In genomic region chr2:173659057-173659925, GRCm38 (mm10) we compare ENCODE assay signal across 8 mouse cellular contexts. TPM values are rescaled to one million over a fixed set of nuclear protein-coding genes. Genes with fewer than 3 reads are reported as not detected.
DNase-seq lines count a peak whose midpoint lies in the region; ATAC-seq and TF ChIP-seq lines count a peak whose summit lies in the region.

Rab22a (plus strand) TSS chr2:173659760.

- H3K4me2 ChIP-seq in forebrain, embryonic 13.5 days = peak within 1 kb of the TSS; percentile 87
- H3K4me2 ChIP-seq in liver, postnatal 0 days (ENCODE audit: low read depth, low read length) = peak within 1 kb of the TSS; percentile 97
- H3K4me2 ChIP-seq in neural tube, embryonic 14.5 days (ENCODE audit: low read depth, low read length) = peak within 1 kb of the TSS; percentile 91

- peak; percentile 98 for DNase-seq in heart, postnatal 10 days
- DNase-seq in large intestine, adult 2 months (ENCODE audit: low read depth, low spot score) = peak; percentile 97
- DNase-seq in liver, postnatal 0 days = peak; percentile 99
- peak; percentile 99 for DNase-seq in testis, postnatal 10 days (ENCODE audit: low spot score)

- peaks cover 11% of the 10 kb centered on the region for H3K36me3 ChIP-seq in ES-Bruce4 (ENCODE audit: control insufficient read depth, insufficient read depth, low read length, poor library complexity, severe bottlenecking)
- peaks cover 24% of the 10 kb centered on the region for H3K36me3 ChIP-seq in forebrain, embryonic 13.5 days (ENCODE audit: poor library complexity, severe bottlenecking)
- peaks cover 17% of the 10 kb centered on the region for H3K36me3 ChIP-seq in liver, postnatal 0 days (replicated peaks; ENCODE audit: insufficient read depth, low read length)
- peaks cover 5% of the 10 kb centered on the region; the same call in 1 of the 2 replicates for H3K36me3 ChIP-seq in neural tube, embryonic 14.5 days (ENCODE audit: control insufficient read depth, insufficient read depth, low read length)

- peak; percentile 24 for TF ChIP-seq POLR2A in ES-Bruce4 (IDR thresholded peaks at IDR 0.05; ENCODE audit: insufficient read depth, low read length)

- whole genome bisulfite sequencing in forebrain, embryonic 13.5 days = under 1% methylated on average over 52 of the region's 55 CpGs
- WGBS in large intestine, adult 2 months = under 1% methylated on average over 55 of the region's 55 CpGs
- 1% methylated on average over 40 of the region's 55 CpGs for WGBS in liver, postnatal 0 days (ENCODE audit: insufficient replicate concordance)
- WGBS in neural tube, embryonic 14.5 days = under 1% methylated on average over 49 of the region's 55 CpGs

- H3K4me3 ChIP-seq in ES-Bruce4 (ENCODE audit: low read depth, low read length) = peak within 1 kb of the TSS; percentile 95
- H3K4me3 ChIP-seq in forebrain, embryonic 13.5 days = peak within 1 kb of the TSS; percentile 93
- H3K4me3 ChIP-seq in liver, postnatal 0 days (ENCODE audit: low read depth, low read length) = peak within 1 kb of the TSS; percentile 99
- H3K4me3 ChIP-seq in neural tube, embryonic 14.5 days (ENCODE audit: low read depth, low read length) = peak within 1 kb of the TSS; percentile 93

- peaks cover 3% of the 10 kb centered on the region for H3K4me1 ChIP-seq in ES-Bruce4 (ENCODE audit: control insufficient read depth, insufficient read depth, low read length)
- peaks cover 28% of the 10 kb centered on the region for H3K4me1 ChIP-seq in forebrain, embryonic 13.5 days
- peaks cover 33% of the 10 kb centered on the region for H3K4me1 ChIP-seq in liver, postnatal 0 days (ENCODE audit: insufficient read depth)
- H3K4me1 ChIP-seq in neural tube, embryonic 14.5 days (ENCODE audit: control insufficient read depth, insufficient read depth, low read length) = peaks cover 14% of the 10 kb centered on the region

- peak within 1 kb of the TSS; percentile 99 for H3K9ac ChIP-seq in ES-Bruce4 (ENCODE audit: low read depth, poor library complexity, severe bottlenecking)
- peak within 1 kb of the TSS; percentile 91 for H3K9ac ChIP-seq in forebrain, embryonic 13.5 days
- peak within 1 kb of the TSS; percentile 98 for H3K9ac ChIP-seq in liver, postnatal 0 days (replicated peaks)
- peak within 1 kb of the TSS; percentile 75 for H3K9ac ChIP-seq in neural tube, embryonic 14.5 days (replicated peaks; ENCODE audit: low read depth, low read length)

- no peak within 1 kb of the TSS for H3K27ac ChIP-seq in ES-Bruce4 (ENCODE audit: insufficient read depth, low read length)
- H3K27ac ChIP-seq in forebrain, embryonic 13.5 days = no peak within 1 kb of the TSS; the same call in 1 of the 2 replicates
- H3K27ac ChIP-seq in liver, postnatal 0 days (ENCODE audit: low read depth) = peak within 1 kb of the TSS; percentile 82
- peak within 1 kb of the TSS; percentile 34 for H3K27ac ChIP-seq in neural tube, embryonic 14.5 days (ENCODE audit: low read depth, low read length)

- no peak for TF ChIP-seq CTCF in ES-Bruce4 (IDR thresholded peaks at IDR 0.05; ENCODE audit: low read depth, low read length)
- no peak for TF ChIP-seq CTCF in liver, postnatal 0 days (IDR thresholded peaks at IDR 0.05; ENCODE audit: low read depth)

- intact Hi-C loops in heart, postnatal 10 days (cut with DNase I) = loop anchor here (5.0 kb wide), 1 partner anchor 72 kb away; no protein-coding TSS in a partner anchor

- TF ChIP-seq EP300 in ES-Bruce4 (IDR thresholded peaks at IDR 0.05; ENCODE audit: insufficient read depth, low read depth, low read length) = 0 out of 2 replicates have a peak, but pooled peaks have one; percentile 47
- no peak for TF ChIP-seq EP300 in liver, postnatal 0 days (IDR thresholded peaks at IDR 0.05; ENCODE audit: low read depth)

- H3K9me3 ChIP-seq in ES-Bruce4 (replicated peaks; ENCODE audit: control insufficient read depth, insufficient read depth, low read length, poor library complexity, severe bottlenecking) = no peaks in the 10 kb centered on the region
- H3K9me3 ChIP-seq in forebrain, embryonic 13.5 days (replicated peaks) = no peaks in the 10 kb centered on the region
- H3K9me3 ChIP-seq in liver, postnatal 0 days (ENCODE audit: low read length) = no peaks in the 10 kb centered on the region
- no peaks in the 10 kb centered on the region for H3K9me3 ChIP-seq in neural tube, embryonic 14.5 days (ENCODE audit: control insufficient read depth, low read length)

- no peaks in the 10 kb centered on the region for H3K27me3 ChIP-seq in ES-Bruce4 (ENCODE audit: control insufficient read depth, insufficient read depth, low read length, poor library complexity, severe bottlenecking)
- no peaks in the 10 kb centered on the region for H3K27me3 ChIP-seq in forebrain, embryonic 13.5 days
- no peaks in the 10 kb centered on the region for H3K27me3 ChIP-seq in liver, postnatal 0 days (ENCODE audit: insufficient read depth, low read length)
- no peaks in the 10 kb centered on the region for H3K27me3 ChIP-seq in neural tube, embryonic 14.5 days (ENCODE audit: control insufficient read depth, insufficient read depth, low read length)

- ATAC-seq in cerebellum, adult (ENCODE audit: insufficient number of reproducible peaks, low FRiP score, low TSS enrichment) = peak; percentile 89
- peak; percentile 96 for ATAC-seq in forebrain, embryonic 13.5 days
- peak; percentile 97 for ATAC-seq in liver, postnatal 0 days
- peak; percentile 92 for ATAC-seq in neural tube, embryonic 14.5 days (ENCODE audit: low read depth)

RNA-seq across cellular contexts. Expression of gene Rab22a, which starts in this region (rescaled TPM):
- 21.0 and 27.7 TPM in 2 replicates for polyA plus RNA-seq in ES-Bruce4 (2011; ENCODE audit: insufficient read depth, insufficient read length, low read depth, missing spikeins)
- 33.2 and 34.8 TPM in 2 replicates for polyA plus RNA-seq in forebrain, embryonic 13.5 days (2015; fragmentation: Nextera tagmentation; extraction: Ambion mirVana)
- total RNA-seq in heart, postnatal 10 days (2021) = 10 to 100 TPM; 30.2 to 30.4 TPM
- polyA plus RNA-seq in large intestine, adult 2 months (2012; rRNA removed) = 10.1 and 18.6 TPM in 2 replicates
- 13.1 and 14.0 TPM in 2 replicates for polyA plus RNA-seq in liver, postnatal 0 days (2015; fragmentation: Nextera tagmentation; extraction: Ambion mirVana)
- 35.5 and 38.4 TPM in 2 replicates for polyA plus RNA-seq in neural tube, embryonic 14.5 days (2014; fragmentation: Nextera tagmentation; extraction: Ambion mirVana)

Comparison
In these comparisons a context has a peak if more than half of its experiments do, and no peak if none do; other contexts are left out.
1. H3K27ac ChIP-seq: peak in liver, postnatal 0 days (single experiment) and neural tube, embryonic 14.5 days (single experiment); none in ES-Bruce4 (single experiment) and forebrain, embryonic 13.5 days (single experiment).
2. Peak in every context shown above with its lines, with median percentiles within 50 percentile points of each other: H3K4me3 ChIP-seq, H3K9ac ChIP-seq, ATAC-seq, H3K4me2 ChIP-seq and DNase-seq.